Mouse (Mus musculus) heart, embryonic 12.5 days (tissue): Measurements from ENCODE around the gene Pnldc1. TPM values are rescaled to one million over a fixed set of nuclear protein-coding genes. Genes with fewer than 3 reads are reported as not detected.
"Not testable (repeated sequence)": the region's sequence is repeated elsewhere in the genome, so short reads cannot be mapped to it uniquely, and the experiment has no call there.

Source experiments
- ATAC-seq: fragments of 200-750 bp; cut with Nextera tagmentation; 2 replicates; pipeline ENCODE4 v1.8.0; 2017; ENCODE audit warnings: moderate TSS enrichment, moderate library complexity; ENCODE audit not compliant: insufficient number of reproducible peaks, low FRiP score
- H3K27ac ChIP-seq: fragments of 300-500 bp; sonication (generic); 2 replicates; pipeline ENCODE4 v1.5.1; 2016; ENCODE audit warnings: mild to moderate bottlenecking, moderate library complexity; ENCODE audit not compliant: poor library complexity, severe bottlenecking
- H3K27me3 ChIP-seq: fragments of 300-500 bp; sonication (generic); replicated peaks from 2 replicates; pipeline ENCODE4 v1.6.1; 2016; ENCODE audit warnings: mild to moderate bottlenecking, moderate library complexity
- H3K36me3 ChIP-seq: fragments of 300-500 bp; sonication (generic); 2 replicates; pipeline ENCODE4 v1.6.1; 2016; ENCODE audit warnings: mild to moderate bottlenecking, moderate library complexity
- H3K4me1 ChIP-seq: fragments of 300-500 bp; sonication (generic); replicated peaks from 2 replicates; pipeline ENCODE4 v1.6.1; 2016; ENCODE audit warnings: mild to moderate bottlenecking
- H3K4me2 ChIP-seq: fragments of 300-500 bp; sonication (generic); 2 replicates; pipeline ENCODE4 v1.6.1; 2016; ENCODE audit warnings: mild to moderate bottlenecking, moderate library complexity
- H3K4me3 ChIP-seq: fragments of 300-500 bp; sonication (generic); 2 replicates; pipeline ENCODE4 v1.5.1; 2016; ENCODE audit warnings: mild to moderate bottlenecking
- H3K9ac ChIP-seq: fragments of 300-500 bp; sonication (generic); 2 replicates; pipeline ENCODE4 v1.6.1; 2016; ENCODE audit warnings: mild to moderate bottlenecking, moderate library complexity
- H3K9me3 ChIP-seq: fragments of 300-500 bp; sonication (generic); replicated peaks from 2 replicates; pipeline ENCODE4 v1.6.1; 2016; ENCODE audit warnings: mild to moderate bottlenecking, moderate library complexity
- WGBS: fragments of 180-500 bp; shearing (Covaris S2); methylation state at CpG from one replicate; pipeline ENCODE4 v1.1.7; 2016; 5-methylcytosine and 5-hydroxymethylcytosine counted together
- polyA plus RNA-seq: library from polyadenylated mRNA; unstranded; fragments of >200 nt; fragmentation: Nextera tagmentation; extraction: Ambion mirVana; gene quantifications from 2 replicates; pipeline ENCODE4 v1.2.1, GENCODE M21; 2016

Pnldc1 gene
- polyA plus RNA-seq, 1 experiment from 2014 or later: 0.51 TPM

DNA sequence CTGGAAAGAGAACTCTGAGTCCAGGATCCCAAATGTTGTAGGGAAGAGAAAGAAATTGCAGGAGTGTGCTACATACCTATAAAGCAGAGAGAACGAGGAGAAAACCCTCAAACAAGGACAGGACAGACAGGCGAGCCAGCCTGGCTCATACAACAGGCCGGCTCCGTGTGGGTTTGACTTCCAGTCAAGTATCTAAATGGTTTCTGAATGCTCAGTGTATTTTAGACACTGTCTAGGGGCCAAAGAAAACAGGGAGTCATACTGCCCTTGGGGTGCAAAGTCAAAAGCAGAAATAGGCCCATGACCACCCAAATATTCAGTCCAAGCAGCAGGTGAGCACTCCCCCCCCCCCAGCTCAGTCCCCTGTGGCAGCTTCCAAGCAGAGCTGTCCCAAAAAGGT lies 4.2 kb downstream of the Pnldc1 start:
- 82% methylated on average over 4 of the region's 4 CpGs for WGBS
- Histone ChIP-seq H3K27me3 (no peaks in the 10 kb centered on the region), H3K36me3 (peaks cover 40% of the 10 kb centered on the region), H3K4me2 (no peak overlapping the region), H3K9ac (no peak overlapping the region), H3K4me3 (no peak overlapping the region), H3K4me1 (no peaks in the 10 kb centered on the region), H3K27ac (no peak overlapping the region), H3K9me3 (no peaks in the 10 kb centered on the region)
- ATAC-seq: no peak

DNA sequence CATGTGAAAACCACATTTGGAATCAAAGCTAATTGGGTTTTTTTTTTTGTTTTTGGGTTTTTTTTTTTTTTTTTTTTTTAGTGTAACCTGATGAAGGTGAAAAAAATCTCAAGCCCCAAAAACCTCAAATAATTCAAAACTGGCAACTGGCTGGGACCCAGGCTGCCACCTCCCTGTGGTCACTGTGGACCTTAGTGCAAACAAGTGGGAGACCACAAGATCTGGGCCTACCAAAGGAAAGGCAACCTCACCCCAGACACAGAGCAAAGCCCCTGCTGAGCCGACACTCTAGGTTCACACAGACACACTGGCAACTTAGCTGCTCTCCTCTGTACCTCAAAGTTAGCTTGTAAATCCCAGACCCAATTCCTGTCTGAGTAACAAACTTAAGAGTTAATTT lies 5.7 kb downstream of the Pnldc1 start:
- Histone ChIP-seq H3K9me3 (no peaks in the 10 kb centered on the region), H3K27ac (no peak overlapping the region), H3K27me3 (no peaks in the 10 kb centered on the region), H3K36me3 (peaks cover 42% of the 10 kb centered on the region), H3K9ac (no peak overlapping the region), H3K4me2 (no peak overlapping the region), H3K4me3 (no peak overlapping the region), H3K4me1 (no peaks in the 10 kb centered on the region)
- 77% methylated on average over 1 of the region's 1 CpGs for WGBS
- no peak for ATAC-seq

DNA sequence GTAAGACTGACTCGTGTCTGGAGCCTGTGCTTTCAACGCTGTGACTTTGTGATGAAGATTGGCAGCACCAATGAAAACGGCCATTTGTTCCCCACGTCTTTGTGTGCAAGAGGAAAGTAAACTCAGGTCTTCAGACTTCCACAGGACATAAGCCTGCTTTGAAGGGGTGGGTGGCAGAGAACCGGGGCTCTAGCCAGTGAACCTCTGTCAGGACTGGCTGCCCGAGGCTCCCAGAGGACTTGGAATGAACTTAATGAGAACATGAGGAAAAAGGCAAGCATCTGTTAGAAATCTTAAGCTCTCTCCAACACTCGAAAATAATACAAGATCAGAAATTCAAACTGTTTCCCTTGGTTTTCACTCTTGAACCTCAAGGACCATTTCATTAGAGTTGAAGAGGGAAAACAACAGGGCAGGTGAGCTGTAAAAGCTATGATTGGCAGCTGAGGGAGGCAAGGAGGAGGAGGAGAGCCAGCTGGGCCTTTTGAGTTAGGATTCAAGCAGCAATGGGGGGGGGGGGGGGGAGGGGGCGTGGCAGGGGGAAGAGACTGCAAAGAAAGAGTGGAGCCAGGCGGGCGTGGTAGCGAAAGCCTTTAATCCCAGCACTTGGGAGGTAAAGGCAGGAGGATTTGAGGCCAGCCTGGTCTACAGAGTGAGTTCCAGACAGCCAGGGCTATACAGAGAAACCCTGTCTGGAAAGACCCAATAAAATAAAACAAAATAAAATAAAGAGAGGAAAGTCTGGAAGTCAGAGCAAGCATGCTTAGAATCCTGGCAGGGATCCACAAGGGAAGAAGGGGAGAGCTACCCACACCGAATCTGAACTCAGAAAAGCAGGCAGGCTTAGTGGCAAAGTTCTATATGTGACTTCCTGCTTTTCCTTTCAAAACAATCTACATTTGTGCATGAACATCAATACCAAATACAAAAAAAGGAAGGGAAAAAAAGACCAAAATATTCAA lies 6.4 kb downstream of the Pnldc1 start:
- no peaks in the 10 kb centered on the region for H3K4me1 ChIP-seq
- H3K27me3 ChIP-seq: no peaks in the 10 kb centered on the region
- 70% methylated on average over 11 of the region's 12 CpGs for WGBS
- H3K4me2 ChIP-seq: no peak overlapping the region
- no peaks in the 10 kb centered on the region for H3K9me3 ChIP-seq
- no peak overlapping the region for H3K9ac ChIP-seq
- H3K36me3 ChIP-seq: peaks cover 46% of the 10 kb centered on the region
- no peak overlapping the region for H3K27ac ChIP-seq
- no peak for ATAC-seq
- no peak overlapping the region for H3K4me3 ChIP-seq

DNA sequence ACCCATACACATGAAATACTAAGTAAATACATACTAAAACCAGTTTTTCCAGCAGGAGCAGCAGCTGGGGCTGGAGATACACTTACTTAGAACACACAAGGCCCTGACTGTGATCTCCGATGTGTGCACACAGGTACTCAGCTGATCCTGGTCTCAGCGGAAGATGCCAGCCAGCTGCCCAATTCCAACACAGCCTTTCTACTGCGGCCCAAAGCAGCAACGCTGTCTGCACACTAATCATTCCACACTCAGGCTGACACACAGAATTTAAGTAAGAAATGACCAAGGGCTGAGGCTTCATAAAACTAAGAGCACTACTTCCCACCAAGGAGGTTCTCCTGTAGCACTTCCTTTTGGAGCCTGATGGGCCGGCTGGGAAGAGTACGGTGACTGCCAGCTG lies 7.7 kb downstream of the Pnldc1 start:
- H3K4me1 ChIP-seq: no peaks in the 10 kb centered on the region
- 94% methylated on average over 6 of the region's 6 CpGs for WGBS
- no peak overlapping the region for H3K4me3 ChIP-seq
- no peaks in the 10 kb centered on the region for H3K27me3 ChIP-seq
- no peaks in the 10 kb centered on the region for H3K9me3 ChIP-seq
- ATAC-seq: no peak
- no peak overlapping the region for H3K27ac ChIP-seq
- H3K36me3 ChIP-seq: peaks cover 49% of the 10 kb centered on the region
- no peak overlapping the region for H3K9ac ChIP-seq
- no peak overlapping the region for H3K4me2 ChIP-seq

DNA sequence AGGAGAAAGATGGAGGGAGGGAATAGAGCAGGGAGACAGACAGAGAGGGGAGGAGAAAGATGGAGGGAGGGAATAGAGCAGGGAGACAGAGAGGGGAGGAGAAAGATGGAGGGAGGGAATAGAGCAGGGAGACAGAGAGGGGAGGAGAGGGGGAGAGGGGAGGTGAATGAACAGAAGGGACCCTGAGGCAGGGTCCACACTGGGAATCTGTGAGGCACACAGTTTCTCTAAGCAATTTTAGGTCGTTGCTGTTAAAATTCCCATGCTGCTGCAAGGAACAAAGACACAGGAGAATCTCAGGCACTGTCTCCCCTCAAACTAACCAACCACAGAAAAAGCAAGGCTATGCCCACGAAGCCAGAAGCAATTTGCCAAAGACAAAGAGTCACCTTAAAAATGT lies 11.4 kb downstream of the Pnldc1 start:
- not testable (repeated sequence) for ATAC-seq, H3K27me3 ChIP-seq, H3K4me2 ChIP-seq, H3K4me3 ChIP-seq, H3K9ac ChIP-seq, H3K9me3 ChIP-seq, H3K27ac ChIP-seq, H3K4me1 ChIP-seq
- peaks cover 59% of the 10 kb centered on the region for H3K36me3 ChIP-seq
- 42% methylated on average over 2 of the region's 2 CpGs for WGBS

DNA sequence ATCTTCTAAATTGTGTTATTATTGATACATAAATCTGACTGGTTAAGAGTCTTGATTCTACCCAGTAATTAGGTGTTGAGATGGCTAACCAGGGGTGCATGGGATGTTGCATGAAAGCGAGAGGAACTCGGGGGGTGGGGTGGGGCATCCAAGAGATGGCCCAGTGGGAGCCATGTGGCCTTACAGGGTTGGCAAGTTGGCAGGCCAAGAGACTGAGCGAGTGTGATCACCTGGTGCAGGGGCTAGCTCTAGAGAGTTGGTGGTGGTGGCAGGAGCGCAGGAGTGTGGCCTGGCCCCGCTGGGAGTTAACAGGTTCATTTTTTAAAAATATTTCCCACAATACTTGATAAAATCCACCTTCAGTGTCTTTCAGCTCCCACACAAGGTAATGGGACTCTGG lies 12.4 kb downstream of the Pnldc1 start:
- no peak overlapping the region for H3K4me2 ChIP-seq
- no peak overlapping the region for H3K27ac ChIP-seq
- 87% methylated on average over 5 of the region's 5 CpGs for WGBS
- H3K9ac ChIP-seq: no peak overlapping the region
- no peak for ATAC-seq
- H3K36me3 ChIP-seq: peaks cover 53% of the 10 kb centered on the region
- H3K4me1 ChIP-seq: no peaks in the 10 kb centered on the region
- no peaks in the 10 kb centered on the region for H3K27me3 ChIP-seq
- no peak overlapping the region for H3K4me3 ChIP-seq
- H3K9me3 ChIP-seq: no peaks in the 10 kb centered on the region

DNA sequence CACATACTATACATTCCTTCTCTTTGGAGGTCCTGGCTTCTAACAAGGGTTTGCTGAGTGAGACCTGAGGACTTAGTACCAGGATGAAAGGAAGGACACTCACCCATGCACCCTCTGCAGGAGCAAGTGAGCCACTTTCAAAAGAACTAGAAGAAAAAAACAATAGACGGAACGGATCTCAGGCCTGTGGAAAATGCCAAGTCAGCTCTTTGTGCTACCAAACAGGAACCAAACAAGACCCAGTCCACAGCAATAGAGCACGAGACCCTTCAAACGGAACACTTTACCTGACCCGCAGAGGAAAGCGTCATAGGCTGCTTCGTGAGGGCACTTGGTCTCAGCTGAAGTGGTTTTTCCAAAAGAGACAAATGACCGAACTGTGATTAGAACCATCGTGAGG lies 18.0 kb downstream of the Pnldc1 start:
- H3K4me1 ChIP-seq: peaks cover 12% of the 10 kb centered on the region
- no peaks in the 10 kb centered on the region for H3K9me3 ChIP-seq
- no peak overlapping the region for H3K4me2 ChIP-seq
- WGBS: 76% methylated on average over 9 of the region's 9 CpGs
- no peak overlapping the region for H3K9ac ChIP-seq
- H3K4me3 ChIP-seq: no peak overlapping the region
- H3K27ac ChIP-seq: no peak overlapping the region
- H3K36me3 ChIP-seq: peaks cover 31% of the 10 kb centered on the region
- H3K27me3 ChIP-seq: no peaks in the 10 kb centered on the region
- ATAC-seq: no peak

DNA sequence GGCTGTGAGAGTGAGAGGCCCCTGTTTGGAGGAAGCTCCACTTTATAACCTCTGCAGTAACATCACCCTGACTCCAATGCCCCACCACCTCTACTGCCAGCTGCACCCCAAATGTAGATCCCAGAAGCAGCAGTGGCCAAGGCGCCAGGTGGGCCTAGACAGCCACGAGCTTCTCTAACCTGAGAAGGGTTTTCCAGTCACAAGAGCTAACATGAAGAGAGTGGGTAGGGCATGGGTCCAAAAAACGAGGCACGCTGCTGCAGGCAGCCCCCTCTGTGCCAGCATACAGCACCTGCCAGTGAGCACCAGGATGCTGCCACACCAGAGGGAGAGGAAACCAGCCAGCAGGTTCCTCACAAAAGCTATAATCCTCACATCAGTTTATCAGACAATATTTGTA lies 19.0 kb downstream of the Pnldc1 start:
- H3K36me3 ChIP-seq: peaks cover 23% of the 10 kb centered on the region
- no peak overlapping the region for H3K4me3 ChIP-seq
- no peak overlapping the region for H3K9ac ChIP-seq
- no peak overlapping the region for H3K27ac ChIP-seq
- H3K9me3 ChIP-seq: no peaks in the 10 kb centered on the region
- no peak overlapping the region for H3K4me2 ChIP-seq
- no peak for ATAC-seq
- H3K27me3 ChIP-seq: no peaks in the 10 kb centered on the region
- WGBS: 83% methylated on average over 4 of the region's 4 CpGs
- peaks cover 18% of the 10 kb centered on the region for H3K4me1 ChIP-seq

DNA sequence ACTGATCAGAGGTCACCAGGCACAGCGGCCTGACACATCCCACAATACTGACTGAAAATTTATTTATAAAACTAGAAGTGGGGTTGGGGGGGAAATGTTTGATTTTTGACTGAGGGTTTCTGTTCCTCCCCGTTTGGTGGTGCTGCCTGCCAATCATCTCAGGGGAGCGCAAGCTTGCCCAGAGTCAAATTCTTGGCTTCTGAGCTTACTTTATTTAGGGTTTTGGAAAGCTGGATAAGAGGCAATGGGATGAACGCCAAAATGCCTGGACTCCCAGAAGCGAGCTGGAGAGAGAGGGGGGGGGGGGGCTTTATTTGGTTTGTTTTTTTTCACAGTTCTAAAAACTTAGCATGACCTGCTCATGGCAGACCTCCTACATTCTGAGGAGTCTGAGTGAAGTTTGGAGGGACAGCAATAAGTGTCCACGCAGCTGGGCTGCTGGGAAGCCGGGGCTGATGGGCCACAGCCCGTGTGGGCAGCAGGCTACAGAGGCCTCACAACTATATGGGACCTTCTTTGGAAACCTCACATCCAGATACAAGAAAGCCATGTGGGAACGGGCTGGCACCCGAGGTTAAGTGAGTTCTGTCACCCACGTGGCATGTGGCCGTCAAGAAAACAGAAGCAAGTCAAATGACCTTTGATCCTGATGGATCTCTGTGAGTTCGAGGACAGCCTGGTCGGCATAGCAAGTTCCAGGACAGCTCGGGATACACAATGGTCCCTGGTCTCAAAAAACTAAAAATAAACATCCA lies 22.8 kb downstream of the Pnldc1 start:
- H3K27ac ChIP-seq: no peak overlapping the region
- no peak for ATAC-seq

DNA sequence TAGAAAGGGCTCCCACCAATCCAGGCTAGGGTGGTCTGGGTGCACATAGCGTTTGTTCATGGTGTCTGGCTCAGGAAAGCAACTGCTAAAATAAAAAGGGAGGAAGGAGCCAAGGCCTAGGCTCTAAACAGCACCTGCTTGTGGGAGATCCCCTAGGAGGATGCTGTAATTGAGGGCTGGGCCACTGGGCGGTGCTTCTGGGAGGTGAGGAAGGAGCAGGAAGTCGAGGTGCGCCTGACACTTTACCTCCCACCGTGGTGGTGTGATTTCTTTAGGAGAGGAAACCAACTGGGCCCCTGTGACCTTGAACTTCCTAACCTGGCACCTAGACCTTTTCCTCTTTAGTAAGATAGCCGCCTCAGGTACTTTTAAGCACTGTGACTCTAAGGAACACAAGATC lies 23.4 kb downstream of the Pnldc1 start:
- Histone ChIP-seq H3K4me2 (no peak overlapping the region), H3K4me1 (peaks cover 12% of the 10 kb centered on the region), H3K36me3 (peaks cover 6% of the 10 kb centered on the region; the same call in 1 of the 2 replicates), H3K4me3 (no peak overlapping the region), H3K9me3 (no peaks in the 10 kb centered on the region), H3K27me3 (no peaks in the 10 kb centered on the region), H3K27ac (no peak overlapping the region), H3K9ac (no peak overlapping the region)
- 43% methylated on average over 6 of the region's 6 CpGs for WGBS
- no peak for ATAC-seq

More for the DNA sequence above, 22.8 kb downstream of the Pnldc1 start:
- Histone ChIP-seq H3K9me3 (no peaks in the 10 kb centered on the region), H3K4me1 (peaks cover 18% of the 10 kb centered on the region), H3K4me3 (no peak overlapping the region), H3K9ac (no peak overlapping the region), H3K27me3 (no peaks in the 10 kb centered on the region), H3K36me3 (peaks cover 6% of the 10 kb centered on the region; the same call in 1 of the 2 replicates), H3K4me2 (no peak overlapping the region)
- WGBS: 73% methylated on average over 15 of the region's 15 CpGs

DNA sequence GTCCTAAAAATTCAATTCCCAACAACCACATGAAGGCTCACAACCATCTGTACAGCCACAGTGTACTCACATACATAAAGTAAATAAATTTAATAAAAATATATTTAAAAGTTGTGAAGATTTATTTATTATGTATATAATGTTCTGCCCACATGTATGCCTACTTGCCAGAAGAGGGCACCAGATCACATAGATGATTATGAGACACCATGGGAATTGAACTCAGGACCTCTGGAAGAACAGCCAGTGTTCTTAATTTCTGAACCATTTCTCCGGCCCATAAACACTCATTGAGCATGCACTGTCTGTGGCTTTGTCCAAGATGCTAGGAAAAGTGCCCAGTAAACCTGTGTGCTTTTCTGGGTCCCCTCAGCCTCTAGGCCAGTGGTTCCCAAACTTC lies 28.8 kb downstream of the Pnldc1 start:
- Histone ChIP-seq H3K9me3 (no peaks in the 10 kb centered on the region), H3K36me3 (no peaks in the 10 kb centered on the region), H3K4me2 (no peak overlapping the region), H3K4me1 (no peaks in the 10 kb centered on the region), H3K9ac (no peak overlapping the region), H3K27ac (no peak overlapping the region), H3K27me3 (no peaks in the 10 kb centered on the region), H3K4me3 (no peak overlapping the region)
- WGBS: 95% methylated on average over 1 of the region's 1 CpGs
- no peak for ATAC-seq
